Mouse (Mus musculus) olfactory bulb, adult 2 months (tissue): ENCODE results near the gene Gm3147.
"Not testable (repeated sequence)": the region's sequence is repeated elsewhere in the genome, so short reads cannot be mapped to it uniquely, and the experiment has no call there.

Experiments
- CTCF ChIP-seq: fragments of 200-500 bp; IDR thresholded peaks from 2 replicates; pipeline ENCODE4 v1.5.1; 2012; ENCODE audit warnings: low read depth, mild to moderate bottlenecking, low read length, moderate library complexity; ENCODE audit not compliant: insufficient read depth
- POLR2A ChIP-seq: fragments of 200-500 bp; IDR thresholded peaks from 2 replicates; pipeline ENCODE4 v1.6.1; 2012; ENCODE audit warnings: mild to moderate bottlenecking, low read depth, low read length, moderate library complexity; ENCODE audit not compliant: insufficient read depth

GRCm38 (mm10) chr5:94648082-94648481 is 31.9 kb upstream of the Gm3147 start, which contains the start of gene Gm6205:
- not testable (repeated sequence) for TF ChIP-seq CTCF, POLR2A
